Mouse (Mus musculus): ENCODE data around the gene Kcnn1.

Kcnn1 gene

GRCm38 (mm10) chr8:70795370-70795769, 67.7 kb downstream of the Kcnn1 start:
- DNase-seq (ENCODE audit: extremely low read depth, insufficient read length, low spot score): no peak

- DNase-seq (ENCODE audit: extremely low read depth, insufficient read length, low spot score): no peak
Measured at GRCm38 (mm10) chr8:70794215-70794614, 68.8 kb downstream of the Kcnn1 start.

- DNase-seq (ENCODE audit: extremely low read depth, insufficient read length, low spot score): no peak
Measured at GRCm38 (mm10) chr8:70792700-70793099, 70.4 kb downstream of the Kcnn1 start.

Measured in 3134 (cell line).